Mouse (Mus musculus): Measurements from ENCODE around the gene Begain.

The Begain gene

DNA sequence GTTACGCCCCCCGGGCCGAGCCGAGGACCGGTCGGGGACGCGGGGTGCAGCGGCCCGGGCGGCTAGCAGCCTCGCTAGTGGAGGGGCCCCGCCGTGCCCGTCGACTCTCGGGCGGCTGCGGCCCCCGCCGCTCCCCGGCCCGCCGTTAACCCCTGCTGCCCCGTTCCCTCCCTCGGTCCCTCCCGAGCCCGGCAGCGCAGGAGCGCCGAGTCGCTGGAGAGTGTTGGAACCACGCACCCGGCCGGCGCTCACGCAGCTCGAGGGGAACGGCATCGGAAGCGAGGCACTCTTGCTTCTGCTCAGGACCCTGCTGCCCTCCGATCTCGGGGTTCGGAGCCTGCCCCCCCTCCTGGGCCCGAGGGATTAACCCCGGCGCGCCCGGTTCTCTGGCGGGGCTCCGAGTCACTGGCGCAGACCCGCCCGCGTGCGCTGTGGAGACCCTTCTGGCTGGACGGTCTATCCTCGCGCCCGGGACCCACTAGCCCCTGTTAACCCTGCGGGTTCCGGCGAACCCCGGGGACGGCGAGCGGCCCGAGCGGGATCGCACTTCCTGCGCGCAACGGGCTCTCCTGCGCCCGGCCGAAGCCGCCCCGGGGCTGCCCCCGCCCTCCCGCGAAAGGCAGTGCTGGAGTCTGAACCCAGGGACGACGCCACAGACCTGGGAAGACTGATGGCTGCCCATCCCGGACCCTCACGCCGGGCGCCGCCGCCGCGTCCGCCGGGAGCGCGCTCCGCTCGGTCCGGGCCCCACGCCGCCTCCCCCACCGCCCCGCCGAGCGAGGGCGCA, 14.8 kb downstream of the Begain start:
- no peak for DNase-seq (ENCODE audit: low spot score)

DNA sequence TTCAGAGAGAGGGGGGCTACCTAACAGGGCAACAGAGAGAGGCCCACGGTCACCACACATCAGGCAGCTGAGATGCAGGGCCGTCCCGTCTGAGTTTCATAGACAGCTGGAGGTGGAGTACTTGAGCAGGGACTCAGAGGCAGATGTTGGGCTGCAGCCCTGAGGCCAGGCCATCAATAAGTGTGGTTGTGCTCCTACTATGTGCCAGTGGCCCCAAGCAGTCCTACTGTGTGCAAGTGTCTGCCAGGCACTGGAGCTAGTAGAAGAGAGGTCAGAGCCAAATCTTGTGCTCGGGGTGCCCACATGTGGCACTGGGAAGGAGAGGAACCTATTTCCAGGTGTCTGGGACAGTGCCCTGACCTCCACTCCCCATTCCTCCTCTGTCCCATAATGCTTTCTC, 18.1 kb downstream of the Begain start:
- DNase-seq (ENCODE audit: low spot score) = no peak

DNA sequence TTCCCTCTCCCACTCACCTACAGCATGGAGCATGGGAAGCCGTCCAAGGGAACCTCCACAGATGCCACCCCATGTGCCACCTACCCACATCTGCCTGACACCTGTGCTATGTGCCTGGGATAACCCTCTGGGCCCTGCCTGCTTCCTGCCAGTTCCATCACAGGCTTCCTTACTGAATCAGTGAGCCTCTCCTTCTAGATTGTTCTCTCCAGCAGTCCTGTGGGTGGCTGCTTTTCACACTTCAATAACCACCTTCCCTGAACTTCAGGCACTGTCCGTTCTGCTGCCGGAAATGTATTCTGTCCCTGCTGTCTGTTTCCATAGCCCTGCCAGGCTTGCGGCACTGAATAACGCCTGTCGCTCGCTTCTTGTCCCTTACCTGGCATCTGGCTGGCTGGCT, 22.4 kb downstream of the Begain start:
- no peak for DNase-seq (ENCODE audit: low spot score)

DNA sequence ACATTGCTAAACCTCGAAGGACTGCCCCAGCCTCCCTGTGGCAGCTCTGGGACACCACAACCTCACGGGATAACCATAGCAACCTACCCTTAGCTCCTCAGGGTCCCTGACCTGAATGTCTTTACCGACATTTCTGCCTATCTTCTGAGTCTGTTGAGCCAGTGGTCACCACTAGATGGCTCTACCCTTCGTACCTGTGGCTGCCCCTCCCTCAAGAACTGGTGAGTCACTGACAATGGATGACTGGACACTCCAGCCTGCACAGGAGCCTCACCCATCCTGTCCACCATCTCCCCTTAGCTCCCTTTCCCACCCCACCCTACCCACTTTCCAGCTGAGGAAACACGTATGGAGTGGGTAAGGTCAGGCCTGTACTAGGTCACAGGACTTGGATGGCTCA, 23.5 kb downstream of the Begain start:
- peak; percentile 70 for DNase-seq (ENCODE audit: low spot score)

DNA sequence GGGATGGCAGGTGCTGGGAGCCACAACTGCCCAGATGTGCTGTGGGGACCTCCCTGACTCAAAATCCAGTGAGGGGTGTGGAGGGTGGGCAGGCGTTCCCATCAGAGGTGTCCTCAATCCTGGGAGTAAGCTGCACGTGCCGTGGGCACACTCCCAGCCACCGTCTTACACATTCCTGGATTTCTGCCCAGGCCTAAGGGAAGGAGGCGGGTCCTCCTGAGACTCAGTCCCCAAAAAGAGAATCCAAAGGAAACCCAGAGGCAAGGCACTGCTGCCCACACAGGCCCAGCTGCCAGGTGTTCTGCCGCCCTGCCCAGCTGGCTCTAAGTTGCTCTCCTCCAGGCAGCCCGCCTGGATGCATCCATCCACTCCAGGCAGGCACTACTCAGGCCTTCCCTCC, 28.7 kb downstream of the Begain start:
- DNase-seq (ENCODE audit: low spot score) = no peak

DNA sequence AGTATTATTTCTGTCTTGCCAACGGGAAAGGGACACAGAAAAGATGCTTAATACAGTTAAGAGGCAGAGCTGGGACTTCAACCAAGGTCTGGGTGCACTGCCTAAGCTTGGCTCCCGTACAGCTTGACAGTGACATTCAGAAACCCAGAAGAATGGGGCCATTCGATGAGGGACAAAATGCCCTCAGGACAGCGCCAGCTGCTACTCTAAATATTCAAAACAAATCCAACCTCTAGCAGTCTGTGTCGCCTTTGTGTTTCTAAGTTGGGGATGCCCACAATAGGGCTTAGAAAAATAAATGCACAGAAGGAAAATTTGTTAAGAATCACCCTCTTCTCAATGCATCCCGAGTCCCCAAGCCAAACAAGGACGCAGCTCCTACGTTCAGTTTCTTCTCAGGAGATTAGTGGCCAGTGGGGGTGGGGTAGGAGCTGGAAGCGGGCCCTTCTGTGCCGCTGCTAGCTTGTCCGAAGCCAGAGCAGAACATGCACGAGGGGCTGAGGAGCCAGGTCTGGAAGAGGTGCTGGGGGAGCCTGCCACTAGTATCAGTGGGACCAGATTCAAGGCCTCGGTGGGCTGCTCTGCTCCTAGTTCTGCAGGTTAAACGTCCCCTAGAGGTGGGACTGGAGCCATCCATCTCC, 29.7 kb downstream of the Begain start:
- no peak for DNase-seq (ENCODE audit: low spot score)

DNA sequence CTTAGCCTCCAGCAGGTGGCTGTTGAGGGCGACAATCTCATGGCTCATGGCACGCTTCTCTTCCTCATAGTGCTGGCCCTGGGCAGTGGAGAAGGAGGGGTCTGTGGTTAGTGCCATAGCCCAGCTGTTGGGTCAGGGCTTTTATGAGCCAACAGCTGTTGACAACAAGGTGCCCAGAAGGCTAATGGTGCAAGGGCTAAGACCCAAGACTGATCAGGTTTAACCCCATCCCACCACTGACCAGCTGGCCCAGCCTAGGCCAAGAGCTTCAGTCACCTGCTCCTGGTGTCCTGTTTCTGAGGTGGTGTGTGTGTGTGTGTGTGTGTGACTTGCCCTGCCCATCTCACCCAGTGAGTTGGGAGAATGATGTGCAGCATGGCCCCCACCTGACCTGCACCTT, 31.0 kb downstream of the Begain start:
- DNase-seq (ENCODE audit: low spot score) = no peak

DNA sequence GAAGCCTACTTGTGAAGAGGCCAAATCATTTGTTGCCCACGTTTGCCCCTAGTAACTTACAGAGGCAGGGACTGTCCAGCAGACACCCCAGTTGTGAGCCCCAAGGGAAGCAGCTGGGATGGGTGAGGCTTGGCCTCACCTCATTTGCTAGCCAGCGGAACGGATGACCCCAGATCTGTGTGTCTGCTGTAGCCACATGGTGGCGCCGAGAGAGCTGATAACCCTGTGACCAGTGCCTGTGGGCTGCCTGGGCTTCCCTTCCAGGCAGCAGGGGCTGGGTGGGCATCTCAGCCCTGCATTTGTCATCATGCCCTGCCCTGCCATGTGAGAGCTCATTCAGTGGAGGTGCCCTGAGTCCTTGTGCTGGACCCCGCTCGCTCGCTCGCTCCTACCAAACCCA, 44.2 kb downstream of the Begain start:
- DNase-seq (ENCODE audit: low spot score) = peak; percentile 64

DNA sequence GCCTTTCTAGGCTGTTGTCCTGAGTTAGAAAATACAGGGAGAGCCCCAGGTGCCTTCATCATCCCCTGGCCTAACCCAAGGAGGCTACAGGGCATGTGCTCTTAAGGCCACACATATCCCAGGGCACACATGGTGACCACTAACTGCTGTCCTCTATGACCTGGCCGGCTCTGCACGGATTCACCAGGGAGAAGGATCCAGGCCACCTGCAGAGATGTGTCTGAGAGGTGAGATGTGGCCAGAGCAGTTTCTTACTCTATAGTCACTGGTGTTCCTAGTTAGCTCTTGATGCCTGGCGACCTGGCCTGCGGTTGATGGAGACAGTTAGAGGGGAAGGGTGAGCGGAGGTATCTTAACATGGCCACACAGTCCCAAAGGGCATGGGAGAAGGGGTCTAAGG, 45.1 kb downstream of the Begain start:
- DNase-seq (ENCODE audit: low spot score) = no peak

DNA sequence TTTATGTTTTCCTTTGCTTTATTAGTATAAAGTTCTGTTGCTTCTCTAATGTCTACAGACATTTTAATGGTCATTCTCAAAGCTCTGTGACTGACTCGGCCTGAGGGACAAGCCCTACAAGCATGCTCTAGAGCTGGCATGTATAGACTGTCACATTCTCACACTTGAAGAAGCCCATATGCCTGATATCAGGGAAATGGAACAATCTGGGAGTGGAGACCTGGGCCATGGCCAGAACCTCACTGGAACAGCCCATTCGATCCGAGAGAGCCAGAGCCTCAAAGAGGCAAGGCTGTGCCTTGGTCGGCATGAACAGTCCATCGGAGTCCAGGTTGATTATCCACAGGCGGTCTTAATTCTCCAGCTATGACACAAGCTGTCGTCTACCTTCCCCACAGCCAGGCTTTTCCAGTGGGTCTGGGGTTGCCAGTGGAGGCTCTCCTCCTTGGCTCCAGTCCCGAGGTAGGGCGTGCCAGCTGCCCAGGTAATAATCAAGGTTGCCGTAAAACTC, 45.8 kb downstream of the Begain start:
- no peak for DNase-seq (ENCODE audit: low spot score)

DNA sequence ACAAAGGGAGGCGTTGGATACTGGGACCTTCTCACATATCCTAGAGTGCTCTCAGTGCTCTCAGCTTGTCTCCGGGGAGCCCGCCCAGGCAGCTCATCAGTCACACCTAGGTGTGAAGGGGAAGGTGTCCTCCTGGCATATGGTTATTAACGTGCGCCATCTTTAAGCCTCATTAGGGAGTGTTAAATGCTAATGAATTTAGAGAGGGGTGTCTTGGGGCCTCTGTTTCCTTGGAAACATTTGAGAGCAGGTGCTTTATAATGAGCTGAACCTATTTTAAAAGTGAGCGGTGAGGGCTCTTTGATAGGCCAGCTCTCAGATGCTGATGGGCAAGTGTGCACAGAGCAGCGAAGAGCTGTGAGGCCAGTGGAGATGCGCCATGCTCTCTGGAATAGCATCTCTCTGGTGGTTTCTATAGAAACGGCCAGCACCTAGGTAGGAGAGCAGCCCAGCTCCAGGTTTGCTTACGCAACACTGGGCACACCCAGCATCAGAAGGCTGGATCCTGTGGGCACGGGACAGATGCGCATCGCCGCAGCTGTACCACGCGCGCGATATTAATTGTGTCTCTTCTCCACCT, 57.9 kb downstream of the Begain start:
- DNase-seq (ENCODE audit: low spot score) = no peak

DNA sequence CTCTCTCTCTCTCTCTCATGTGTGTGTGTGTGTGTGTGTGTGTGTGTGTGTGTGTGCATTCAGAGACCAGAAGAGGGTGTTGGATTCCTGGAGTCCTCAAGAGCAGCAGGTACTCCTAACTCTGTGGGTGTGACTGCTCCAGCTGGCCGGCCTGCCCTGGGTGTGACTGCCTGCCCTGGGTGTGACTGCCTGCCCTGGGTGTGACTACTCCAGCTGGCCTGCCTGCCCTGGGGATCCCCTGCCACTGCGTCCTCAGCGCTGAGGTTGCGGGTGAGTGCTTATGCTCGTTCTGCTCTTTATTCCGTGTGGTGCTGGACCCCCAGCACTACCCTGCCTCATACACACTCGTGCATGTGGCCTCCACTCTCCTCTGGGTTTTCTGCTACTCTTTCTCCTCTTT, 65.0 kb downstream of the Begain start:
- no peak for DNase-seq (ENCODE audit: low spot score)

DNA sequence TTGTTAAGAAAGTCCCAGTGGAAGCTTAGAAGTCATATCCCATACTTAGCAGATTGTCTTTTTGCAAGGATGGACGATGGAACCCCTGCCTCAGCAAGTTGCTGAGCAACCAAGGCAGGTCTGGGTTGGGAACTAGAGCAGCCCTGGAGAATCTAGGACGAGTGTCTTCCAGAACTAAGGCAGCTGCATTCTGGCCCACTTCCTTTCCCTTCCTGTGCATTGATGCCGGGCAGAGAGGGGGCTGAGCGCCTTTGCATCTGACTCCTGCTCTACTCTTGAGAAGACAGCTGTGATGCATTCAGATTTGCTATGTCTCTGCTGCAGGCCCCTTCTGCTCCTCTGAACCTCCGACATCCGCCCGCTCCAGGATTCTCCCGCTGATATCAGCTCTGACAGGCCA, 70.8 kb downstream of the Begain start:
- DNase-seq (ENCODE audit: low spot score) = no peak

DNA sequence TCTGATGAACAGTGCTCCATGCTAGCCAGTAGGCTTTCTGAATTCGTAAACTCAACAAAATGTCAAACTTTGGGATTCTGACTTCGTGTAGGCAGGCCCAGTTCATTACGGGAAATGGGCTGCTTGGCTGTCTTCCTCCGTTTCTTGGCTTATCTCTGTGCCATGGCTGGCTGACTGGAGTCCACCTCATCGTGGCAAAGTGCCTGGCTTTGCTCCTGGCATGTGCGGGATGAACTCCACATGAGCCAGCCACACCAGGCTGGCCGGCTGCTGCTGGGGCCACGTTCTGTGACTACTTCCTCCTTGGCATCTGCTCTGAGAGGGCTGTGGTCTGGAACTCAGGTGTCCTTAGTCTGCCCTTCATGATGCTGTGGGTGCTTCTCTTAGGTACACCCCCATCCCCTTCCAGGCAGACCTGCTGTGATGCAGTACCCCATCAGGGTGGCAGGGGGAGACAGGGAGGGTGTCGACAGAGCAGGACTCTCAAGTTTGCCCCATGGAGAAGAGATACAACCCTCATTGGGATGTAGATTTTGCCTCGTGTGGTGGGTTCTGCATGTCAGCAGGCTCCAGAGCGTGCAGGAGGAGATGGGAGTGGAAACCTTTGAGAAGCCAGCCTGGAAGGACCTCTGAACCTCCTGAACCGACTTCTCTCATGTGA, 71.9 kb downstream of the Begain start:
- DNase-seq (ENCODE audit: low spot score) = no peak

DNA sequence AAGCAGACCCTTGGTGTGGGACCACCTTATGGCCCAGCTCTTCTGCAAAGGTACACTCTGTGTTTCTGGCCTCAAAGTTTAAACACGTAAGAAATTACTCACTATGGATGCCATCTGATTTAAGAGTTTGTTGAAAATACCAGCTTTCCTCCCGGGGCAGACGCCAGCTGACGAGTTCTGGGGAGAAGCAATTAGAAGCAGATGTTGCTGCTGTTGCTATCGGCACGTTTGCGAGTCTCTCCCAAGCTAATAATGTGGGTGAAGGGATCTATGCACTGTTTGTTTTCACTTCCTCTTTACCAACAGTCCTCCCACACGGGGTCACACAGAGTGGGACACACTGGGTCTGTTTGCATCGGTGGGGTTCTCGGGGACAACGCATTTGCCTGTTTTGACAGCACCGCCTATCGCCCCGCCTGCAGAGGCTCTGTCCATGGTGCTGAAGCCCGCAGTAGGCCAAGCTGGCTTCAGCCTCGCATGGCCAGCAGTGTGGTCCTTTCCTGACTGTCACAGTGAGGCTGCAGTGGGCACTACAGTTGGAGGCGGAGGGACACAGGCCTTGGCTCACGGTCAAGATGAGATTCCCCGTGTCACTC, 73.5 kb downstream of the Begain start:
- DNase-seq (ENCODE audit: low spot score) = peak; percentile 86

DNA sequence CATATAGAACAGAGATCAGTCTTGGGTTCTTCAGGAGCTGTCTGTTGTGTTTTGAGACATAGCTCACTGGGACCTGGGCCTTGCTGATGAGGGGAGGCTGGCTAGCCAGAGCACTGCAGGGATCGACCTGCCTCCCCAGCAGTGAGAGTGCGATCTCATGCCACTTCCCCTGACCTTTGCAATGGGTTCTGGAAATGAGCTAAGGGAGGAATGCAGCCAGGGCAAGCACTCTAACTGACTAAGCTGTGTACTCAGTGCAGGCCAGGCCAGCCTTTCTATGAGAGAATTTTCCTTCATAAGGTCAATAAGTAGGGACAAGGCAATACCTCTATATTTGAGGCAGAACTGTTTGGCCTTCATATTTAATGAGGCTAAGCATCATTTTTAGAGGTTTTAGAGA, 75.0 kb downstream of the Begain start:
- DNase-seq (ENCODE audit: low spot score) = no peak

DNA sequence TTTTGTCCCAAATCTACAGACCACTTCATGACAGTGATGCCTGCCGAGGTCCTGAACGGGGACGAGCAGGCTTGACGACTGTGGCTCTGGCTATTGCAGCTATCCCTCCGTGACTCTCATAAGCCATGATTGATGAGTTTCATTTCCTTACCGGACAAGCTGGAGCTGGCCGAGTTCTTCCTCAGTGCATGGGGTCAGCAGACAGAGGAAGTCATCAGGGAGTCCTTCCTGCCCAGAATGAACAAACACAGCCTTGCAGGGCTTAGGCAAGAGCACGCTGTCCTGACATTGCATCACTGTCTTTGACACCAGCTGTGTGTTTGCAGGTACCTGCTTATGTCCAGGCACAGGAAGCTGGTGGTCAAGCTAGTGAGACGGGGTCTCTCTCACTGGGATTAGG, 77.6 kb downstream of the Begain start:
- peak; percentile 47 for DNase-seq (ENCODE audit: low spot score)

DNA sequence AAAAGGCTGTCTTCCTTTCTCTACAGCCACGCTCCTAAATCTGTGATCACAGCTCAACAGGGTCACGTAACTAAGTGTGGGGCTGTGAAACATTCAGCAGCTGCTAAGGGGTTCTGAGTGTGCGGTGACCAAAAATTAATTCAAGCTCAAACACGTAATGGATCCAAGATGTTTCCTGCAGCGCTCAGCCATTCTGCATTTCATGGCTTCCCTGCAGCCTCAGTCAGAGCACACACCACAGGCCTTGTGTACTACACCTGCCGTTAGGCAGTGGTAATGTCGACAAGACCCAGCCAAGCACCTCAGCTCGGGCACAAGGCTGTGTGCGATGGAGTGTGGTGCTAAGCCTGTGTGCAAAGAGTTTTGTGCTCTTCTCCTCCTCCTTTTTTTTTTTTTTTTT, 80.6 kb downstream of the Begain start:
- DNase-seq (ENCODE audit: low spot score) = no peak

DNA sequence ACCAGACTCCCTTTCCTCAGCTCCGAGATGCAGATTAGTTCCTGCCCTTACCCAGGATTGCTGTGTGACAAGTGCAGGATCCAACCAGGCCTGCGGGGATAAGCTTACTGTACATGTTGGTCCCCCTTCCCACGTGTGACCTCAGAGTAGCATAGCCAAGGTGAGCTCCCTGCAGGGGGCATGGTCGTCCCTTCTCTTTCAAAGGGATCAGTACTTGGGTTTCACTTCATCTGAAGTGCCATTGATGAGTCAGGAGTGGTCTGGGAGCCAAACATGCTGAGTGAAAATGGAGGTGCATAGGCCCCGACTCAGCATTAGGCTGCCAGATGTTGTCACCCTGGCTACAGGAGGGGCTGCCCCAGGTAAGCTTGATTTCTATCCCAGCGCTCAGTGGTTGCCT, 83.0 kb downstream of the Begain start:
- DNase-seq (ENCODE audit: low spot score) = no peak

DNA sequence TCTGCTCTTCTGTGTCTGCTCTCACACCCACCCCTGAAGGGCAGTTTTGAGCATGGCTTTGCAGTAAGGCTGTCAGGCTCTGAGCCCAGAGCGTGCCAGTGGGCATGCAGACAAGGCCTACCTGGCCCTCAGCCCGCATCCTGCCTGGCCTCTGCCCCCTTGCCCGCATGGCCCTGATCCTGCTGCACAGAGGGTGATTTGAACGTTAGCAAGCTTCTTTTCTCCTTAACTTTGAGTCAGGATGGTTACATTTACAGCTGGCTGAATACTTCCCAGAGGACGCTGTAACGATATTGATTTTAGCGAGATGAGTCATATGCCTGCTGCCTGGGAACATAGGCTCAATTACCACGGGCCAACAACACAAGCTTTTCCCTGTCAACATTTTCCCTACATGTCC, 83.5 kb downstream of the Begain start:
- DNase-seq (ENCODE audit: low spot score) = no peak

DNA sequence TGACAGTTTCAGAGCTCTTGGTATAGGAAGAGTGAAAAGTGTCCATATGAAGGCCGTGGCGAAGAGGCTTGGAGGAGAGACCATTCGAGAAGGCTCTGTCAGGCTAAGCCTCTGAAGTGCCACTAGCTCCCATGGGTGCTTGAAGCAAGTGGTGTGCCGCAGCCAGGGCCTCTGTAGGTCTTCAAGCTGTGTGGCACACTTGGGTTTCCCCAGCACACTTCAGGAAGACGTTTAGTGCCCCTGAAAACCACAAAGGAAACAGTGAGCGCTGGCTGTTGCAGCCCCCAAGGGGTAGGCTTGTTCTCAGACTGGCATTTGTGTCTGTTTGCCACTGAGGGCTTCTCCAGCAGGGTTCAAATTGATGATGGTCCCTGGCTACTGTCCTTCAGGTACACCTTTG, 84.5 kb downstream of the Begain start:
- no peak for DNase-seq (ENCODE audit: low spot score)

DNA sequence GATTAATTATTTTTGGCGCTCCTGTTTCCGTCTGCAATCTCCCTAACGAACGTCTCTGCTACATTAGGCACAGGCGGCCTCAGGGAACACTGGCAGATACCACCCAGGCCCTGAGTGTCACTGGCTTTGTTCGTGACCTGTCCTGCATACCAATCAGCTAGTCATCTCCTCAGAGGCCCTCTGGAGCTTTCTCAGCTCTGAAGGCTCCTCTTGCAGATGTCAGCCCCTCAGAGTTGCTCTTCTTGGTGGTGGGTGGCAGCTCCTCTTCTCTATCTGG, 85.4 kb downstream of the Begain start:
- no peak for DNase-seq (ENCODE audit: low spot score)
